Mouse (Mus musculus): ENCODE measurements around the gene Calm5. TPM values are rescaled to one million over a fixed set of nuclear protein-coding genes. Genes with fewer than 3 reads are reported as not detected.
"Not testable (repeated sequence)": the region's sequence is repeated elsewhere in the genome, so short reads cannot be mapped to it uniquely, and the experiment has no call there.

Calm5 gene
- polyA plus RNA-seq (2014; fragmentation: Nextera tagmentation; extraction: Ambion mirVana): not detected in 2 replicates

DNA sequence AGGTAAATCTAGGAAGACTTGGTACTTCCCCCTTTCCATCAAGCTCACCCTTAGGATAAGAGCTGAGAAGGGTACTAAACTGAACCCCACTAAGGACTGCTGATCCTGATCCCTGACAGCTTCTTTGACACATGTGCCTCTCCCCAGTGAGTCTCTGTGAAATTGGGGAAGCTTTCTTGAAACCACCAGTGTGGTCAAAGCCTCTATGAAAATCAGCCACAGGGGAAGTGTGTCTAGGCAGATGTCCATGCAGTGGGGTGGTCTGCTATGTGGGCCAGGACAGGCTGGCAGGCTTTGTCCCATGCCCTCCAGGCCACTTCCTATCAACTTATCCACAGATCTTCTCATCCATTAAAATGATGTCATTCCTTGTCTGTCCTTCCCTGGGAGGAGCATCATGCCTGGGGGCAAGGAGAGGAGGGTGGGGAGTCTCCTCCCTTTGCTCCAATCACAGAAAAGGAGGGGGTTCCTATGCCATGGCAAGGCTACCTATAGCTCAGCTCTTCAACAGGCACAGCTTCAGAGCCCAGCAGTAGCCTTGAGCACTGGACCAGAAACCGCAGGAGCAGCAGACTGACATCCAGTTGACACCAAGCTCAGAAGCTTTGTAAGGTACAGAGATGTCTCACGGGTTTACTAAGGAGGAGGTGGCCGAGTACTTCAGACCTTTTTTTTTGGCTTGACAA lies at the start of gene Calm5:
TSS of gene Calm5 (plus strand) at position 526 of the 686 bp plus-strand sequence.
- not testable (repeated sequence) for H3K36me3 ChIP-seq (replicated peaks; ENCODE audit: control insufficient read depth, insufficient read depth); H3K4me3 ChIP-seq (replicated peaks; ENCODE audit: low read length); ATAC-seq (ENCODE audit: low FRiP score); H3K9me3 ChIP-seq (ENCODE audit: control insufficient read depth, low read length); H3K27me3 ChIP-seq (ENCODE audit: control insufficient read depth, insufficient read depth, low read length); DNase-seq (ENCODE audit: low spot score); H3K27ac ChIP-seq; H3K4me1 ChIP-seq (replicated peaks; ENCODE audit: control insufficient read depth, insufficient read depth, low read length); H3K4me2 ChIP-seq (replicated peaks); H3K9ac ChIP-seq
- 90% methylated on average over 3 of the region's 3 CpGs for WGBS

GRCm38 (mm10) chr13:3804186-3804585 lies 49.8 kb upstream of the Calm5 start, which contains the start of gene Calml3:
TSS of gene Calml3 (minus strand) at chr13:3804316.
- WGBS: 92% methylated on average over 13 of the region's 13 CpGs
- no peaks in the 10 kb centered on the region for H3K27me3 ChIP-seq (ENCODE audit: control insufficient read depth, insufficient read depth, low read length)
- no peak within 1 kb of the TSS for H3K9ac ChIP-seq
- no peaks in the 10 kb centered on the region for H3K36me3 ChIP-seq (replicated peaks; ENCODE audit: control insufficient read depth, insufficient read depth)
- H3K4me1 ChIP-seq (replicated peaks; ENCODE audit: control insufficient read depth, insufficient read depth, low read length): no peaks in the 10 kb centered on the region
- ATAC-seq (ENCODE audit: low FRiP score): no peak
- no peak within 1 kb of the TSS for H3K4me3 ChIP-seq (replicated peaks; ENCODE audit: low read length)
- no peak within 1 kb of the TSS for H3K27ac ChIP-seq
- no peak within 1 kb of the TSS for H3K4me2 ChIP-seq (replicated peaks)
- no peak for DNase-seq (ENCODE audit: low spot score)
- H3K9me3 ChIP-seq (ENCODE audit: control insufficient read depth, low read length): no peaks in the 10 kb centered on the region

GRCm38 (mm10) chr13:3805132-3805531 lies 48.8 kb upstream of the Calm5 start:
- no peak for ATAC-seq (ENCODE audit: low FRiP score)
- WGBS: 70% methylated on average over 2 of the region's 2 CpGs
- no peak overlapping the region for H3K4me3 ChIP-seq (replicated peaks; ENCODE audit: low read length)
- no peak overlapping the region for H3K4me2 ChIP-seq (replicated peaks)
- no peak overlapping the region for H3K9ac ChIP-seq
- H3K27ac ChIP-seq: no peak overlapping the region
- no peaks in the 10 kb centered on the region for H3K27me3 ChIP-seq (ENCODE audit: control insufficient read depth, insufficient read depth, low read length)
- H3K9me3 ChIP-seq (ENCODE audit: control insufficient read depth, low read length): no peaks in the 10 kb centered on the region
- no peaks in the 10 kb centered on the region for H3K4me1 ChIP-seq (replicated peaks; ENCODE audit: control insufficient read depth, insufficient read depth, low read length)
- H3K36me3 ChIP-seq (replicated peaks; ENCODE audit: control insufficient read depth, insufficient read depth): no peaks in the 10 kb centered on the region
- no peak for DNase-seq (ENCODE audit: low spot score)

GRCm38 (mm10) chr13:3805638-3806037 lies 48.3 kb upstream of the Calm5 start:
- Histone ChIP-seq H3K4me3 (replicated peaks; ENCODE audit: low read length) (no peak overlapping the region), H3K4me2 (replicated peaks) (no peak overlapping the region), H3K9ac (no peak overlapping the region), H3K27ac (no peak overlapping the region), H3K36me3 (replicated peaks; ENCODE audit: control insufficient read depth, insufficient read depth) (no peaks in the 10 kb centered on the region), H3K27me3 (ENCODE audit: control insufficient read depth, insufficient read depth, low read length) (no peaks in the 10 kb centered on the region), H3K4me1 (replicated peaks; ENCODE audit: control insufficient read depth, insufficient read depth, low read length) (no peaks in the 10 kb centered on the region), H3K9me3 (ENCODE audit: control insufficient read depth, low read length) (no peaks in the 10 kb centered on the region)
- DNase-seq (ENCODE audit: low spot score) (no peak), ATAC-seq (ENCODE audit: low FRiP score) (no peak)
- 84% methylated on average over 5 of the region's 5 CpGs for WGBS

GRCm38 (mm10) chr13:3807131-3807827 lies 46.7 kb upstream of the Calm5 start:
- no peaks in the 10 kb centered on the region for H3K9me3 ChIP-seq (ENCODE audit: control insufficient read depth, low read length)
- 82% methylated on average over 7 of the region's 7 CpGs for WGBS
- no peak for DNase-seq (ENCODE audit: low spot score)
- H3K4me2 ChIP-seq (replicated peaks): no peak overlapping the region
- no peaks in the 10 kb centered on the region for H3K27me3 ChIP-seq (ENCODE audit: control insufficient read depth, insufficient read depth, low read length)
- ATAC-seq (ENCODE audit: low FRiP score): no peak
- no peaks in the 10 kb centered on the region for H3K4me1 ChIP-seq (replicated peaks; ENCODE audit: control insufficient read depth, insufficient read depth, low read length)
- no peak overlapping the region for H3K27ac ChIP-seq
- no peak overlapping the region for H3K9ac ChIP-seq
- H3K36me3 ChIP-seq (replicated peaks; ENCODE audit: control insufficient read depth, insufficient read depth): no peaks in the 10 kb centered on the region
- H3K4me3 ChIP-seq (replicated peaks; ENCODE audit: low read length): no peak overlapping the region

- H3K9ac ChIP-seq: no peak overlapping the region
- no peaks in the 10 kb centered on the region for H3K9me3 ChIP-seq (ENCODE audit: control insufficient read depth, low read length)
- H3K36me3 ChIP-seq (replicated peaks; ENCODE audit: control insufficient read depth, insufficient read depth): no peaks in the 10 kb centered on the region
- no peaks in the 10 kb centered on the region for H3K4me1 ChIP-seq (replicated peaks; ENCODE audit: control insufficient read depth, insufficient read depth, low read length)
- H3K4me3 ChIP-seq (replicated peaks; ENCODE audit: low read length): no peak overlapping the region
- H3K27ac ChIP-seq: no peak overlapping the region
- no peak for DNase-seq (ENCODE audit: low spot score)
- no peaks in the 10 kb centered on the region for H3K27me3 ChIP-seq (ENCODE audit: control insufficient read depth, insufficient read depth, low read length)
- H3K4me2 ChIP-seq (replicated peaks): no peak overlapping the region
- no peak for ATAC-seq (ENCODE audit: low FRiP score)
- 79% methylated on average over 5 of the region's 5 CpGs for WGBS
These were observed 35.8 kb upstream of the Calm5 start for GRCm38 (mm10) chr13:3818012-3818739.

DNA sequence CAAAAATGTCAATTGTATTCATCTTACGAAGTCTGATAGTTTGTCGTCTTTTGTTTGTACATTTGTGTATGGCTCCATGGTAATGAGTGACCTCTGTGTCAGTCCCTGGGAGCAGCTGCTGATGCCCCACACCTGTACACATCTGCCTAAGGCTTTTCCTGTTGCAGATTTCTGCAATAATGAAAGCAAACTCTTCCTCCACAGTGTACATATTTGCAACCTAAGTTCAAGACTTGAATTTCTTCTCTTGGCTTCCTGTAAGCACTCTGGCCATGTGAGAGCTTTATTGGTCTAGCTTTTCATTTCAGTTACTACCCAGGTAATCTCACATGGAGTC lies 35.3 kb upstream of the Calm5 start:
- Histone ChIP-seq H3K4me2 (replicated peaks) (no peak overlapping the region), H3K4me1 (replicated peaks; ENCODE audit: control insufficient read depth, insufficient read depth, low read length) (no peaks in the 10 kb centered on the region), H3K9me3 (ENCODE audit: control insufficient read depth, low read length) (no peaks in the 10 kb centered on the region), H3K27ac (no peak overlapping the region), H3K27me3 (ENCODE audit: control insufficient read depth, insufficient read depth, low read length) (no peaks in the 10 kb centered on the region), H3K4me3 (replicated peaks; ENCODE audit: low read length) (no peak overlapping the region), H3K9ac (no peak overlapping the region), H3K36me3 (replicated peaks; ENCODE audit: control insufficient read depth, insufficient read depth) (no peaks in the 10 kb centered on the region)
- no peak for ATAC-seq (ENCODE audit: low FRiP score)
- DNase-seq (ENCODE audit: low spot score): no peak
- 96% methylated on average over 2 of the region's 2 CpGs for WGBS

DNA sequence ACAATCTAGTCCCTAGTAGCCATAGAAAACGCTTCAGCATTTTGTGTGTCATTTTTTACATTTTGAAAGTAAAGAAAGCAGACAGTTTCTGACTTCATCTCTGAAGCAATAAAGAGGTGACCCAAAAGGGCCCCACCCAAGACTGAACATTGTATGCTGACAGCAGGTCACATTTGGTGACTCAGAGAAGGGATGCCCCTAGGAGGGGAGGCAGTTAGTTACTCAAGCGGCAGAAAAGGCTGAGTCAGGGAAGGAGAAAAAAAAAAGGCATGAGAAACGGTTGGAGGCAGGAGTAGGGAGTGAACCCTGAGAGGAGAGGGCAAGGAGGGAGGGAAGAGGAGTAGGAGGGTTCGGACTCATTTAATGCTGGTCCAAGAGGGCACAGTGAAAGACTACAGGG lies 31.9 kb upstream of the Calm5 start:
- H3K9me3 ChIP-seq (ENCODE audit: control insufficient read depth, low read length): no peaks in the 10 kb centered on the region
- no peak overlapping the region for H3K4me2 ChIP-seq (replicated peaks)
- ATAC-seq (ENCODE audit: low FRiP score) (no peak), DNase-seq (ENCODE audit: low spot score) (no peak)
- H3K27ac ChIP-seq: no peak overlapping the region
- no peak overlapping the region for H3K4me3 ChIP-seq (replicated peaks; ENCODE audit: low read length)
- H3K36me3 ChIP-seq (replicated peaks; ENCODE audit: control insufficient read depth, insufficient read depth): no peaks in the 10 kb centered on the region
- no peaks in the 10 kb centered on the region for H3K27me3 ChIP-seq (ENCODE audit: control insufficient read depth, insufficient read depth, low read length)
- WGBS: 72% methylated on average over 4 of the region's 4 CpGs
- H3K4me1 ChIP-seq (replicated peaks; ENCODE audit: control insufficient read depth, insufficient read depth, low read length): no peaks in the 10 kb centered on the region
- H3K9ac ChIP-seq: no peak overlapping the region

- no peaks in the 10 kb centered on the region for H3K36me3 ChIP-seq (replicated peaks; ENCODE audit: control insufficient read depth, insufficient read depth)
- H3K4me2 ChIP-seq (replicated peaks): no peak overlapping the region
- no peak for ATAC-seq (ENCODE audit: low FRiP score)
- no peaks in the 10 kb centered on the region for H3K27me3 ChIP-seq (ENCODE audit: control insufficient read depth, insufficient read depth, low read length)
- H3K9me3 ChIP-seq (ENCODE audit: control insufficient read depth, low read length): no peaks in the 10 kb centered on the region
- H3K27ac ChIP-seq: no peak overlapping the region
- no peak overlapping the region for H3K9ac ChIP-seq
- DNase-seq (ENCODE audit: low spot score): no peak
- no peak overlapping the region for H3K4me3 ChIP-seq (replicated peaks; ENCODE audit: low read length)
- H3K4me1 ChIP-seq (replicated peaks; ENCODE audit: control insufficient read depth, insufficient read depth, low read length): no peaks in the 10 kb centered on the region
These were observed 28.2 kb upstream of the Calm5 start for GRCm38 (mm10) chr13:3825726-3826125.

All from hindbrain, embryonic 14.5 days (tissue).